Mouse (Mus musculus) kidney, adult 9 months (tissue): Measurements from ENCODE around the gene Galp.
"Not testable (repeated sequence)": the region's sequence is repeated elsewhere in the genome, so short reads cannot be mapped to it uniquely, and the experiment has no call there.

ENCODE experiments used
- DNase-seq: peaks from one replicate; pipeline ENCODE4 v3.0.0; 2022

The Galp gene

DNA sequence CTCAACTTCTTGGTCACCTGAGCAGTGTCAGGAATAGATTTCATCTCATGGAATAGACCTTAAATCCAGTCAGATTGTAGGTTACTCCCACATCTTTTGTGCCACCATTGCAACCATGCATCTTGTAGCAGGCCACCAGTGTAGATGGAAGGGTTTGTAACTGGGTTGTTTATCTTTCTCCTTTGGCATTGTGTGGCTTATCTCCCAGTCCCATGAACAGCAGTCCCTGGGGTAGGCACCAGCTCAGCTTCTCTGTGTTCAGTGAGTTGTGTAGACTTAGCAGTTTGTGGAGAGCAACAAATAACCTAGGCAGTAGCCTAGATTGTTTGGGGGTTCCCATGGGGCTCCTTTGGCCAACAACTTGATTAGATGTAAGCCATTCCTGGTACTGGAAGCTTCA, 14.0 kb upstream of the Galp start:
- DNase-seq, result no peak

DNA sequence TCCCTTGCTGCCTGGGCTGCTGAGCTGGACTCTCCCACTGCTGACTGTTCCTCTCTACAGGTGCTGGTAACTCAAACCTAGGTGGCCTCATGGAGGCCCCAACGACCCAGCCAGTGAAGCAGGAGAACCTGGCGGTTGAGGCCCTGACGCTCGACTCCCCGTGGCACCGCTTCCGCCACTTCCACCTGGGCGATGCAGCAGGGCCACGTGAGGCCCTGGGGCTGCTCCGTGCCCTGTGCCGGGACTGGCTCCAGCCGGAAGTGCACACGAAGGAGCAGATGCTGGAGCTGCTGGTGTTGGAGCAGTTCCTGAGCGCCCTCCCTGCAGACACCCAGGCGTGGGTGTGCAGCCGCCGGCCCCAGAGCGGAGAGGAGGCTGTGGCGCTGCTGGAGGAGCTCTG, 13.1 kb upstream of the Galp start:
- peak; percentile 80 for DNase-seq

DNA sequence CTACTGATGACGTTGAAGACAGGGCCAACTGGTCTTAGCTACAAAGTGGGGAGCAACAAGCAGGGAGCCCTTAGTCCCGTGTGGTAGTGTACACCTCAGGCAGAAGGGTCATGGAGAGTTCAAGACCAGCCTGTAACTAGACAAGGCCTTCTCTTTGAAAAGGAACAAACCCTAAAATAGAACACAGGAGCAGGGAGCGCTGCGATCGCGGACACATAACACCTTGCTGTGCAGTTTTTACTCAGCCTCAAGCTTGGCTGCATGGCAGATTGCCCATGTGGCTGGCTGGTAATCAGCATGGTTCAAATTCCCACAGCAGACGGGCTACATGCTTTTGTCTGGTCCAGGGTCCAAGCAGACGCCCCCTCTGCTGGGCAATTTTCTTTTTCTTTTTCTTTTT, 12.4 kb upstream of the Galp start:
- peak; percentile 86 for DNase-seq

DNA sequence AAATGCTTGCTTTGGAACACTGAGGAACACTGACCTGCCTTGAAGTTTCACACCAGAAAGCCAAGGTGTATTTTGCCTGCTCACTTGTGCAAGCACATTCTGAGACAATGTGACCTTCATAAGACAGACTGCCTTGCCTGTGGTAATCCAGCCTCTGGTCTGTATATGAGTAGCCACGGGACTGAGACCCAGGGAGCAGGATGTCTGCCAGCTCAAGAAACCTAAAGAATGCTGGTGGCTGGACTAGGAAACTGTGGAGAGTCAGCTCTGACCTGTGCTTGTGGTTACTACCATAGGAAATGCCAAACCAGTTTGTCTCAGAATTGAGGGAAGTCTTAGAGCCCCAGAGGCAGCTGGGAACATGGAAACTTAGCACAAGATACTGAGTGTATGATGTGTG, 11.5 kb upstream of the Galp start:
- DNase-seq, result no peak

DNA sequence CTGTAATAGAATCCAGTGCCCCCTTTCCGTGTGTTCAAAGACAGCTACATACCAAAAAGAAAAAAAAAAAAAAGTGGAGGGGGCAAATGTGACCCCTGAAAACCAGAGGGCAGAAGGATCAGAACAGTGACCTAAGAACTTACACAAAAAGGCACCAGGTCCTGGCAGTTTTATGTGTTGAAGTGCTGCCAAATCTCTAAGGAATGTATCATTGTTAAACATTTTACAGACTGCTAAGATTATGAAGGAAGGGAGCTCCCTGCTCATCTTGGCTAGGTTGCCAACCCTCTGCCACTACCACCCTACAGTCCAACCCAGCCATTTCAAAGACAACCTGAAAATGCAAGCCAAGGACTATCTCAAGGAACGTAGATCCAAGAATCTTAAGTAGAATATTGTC, 10.7 kb upstream of the Galp start:
- peak; percentile 77 for DNase-seq

DNA sequence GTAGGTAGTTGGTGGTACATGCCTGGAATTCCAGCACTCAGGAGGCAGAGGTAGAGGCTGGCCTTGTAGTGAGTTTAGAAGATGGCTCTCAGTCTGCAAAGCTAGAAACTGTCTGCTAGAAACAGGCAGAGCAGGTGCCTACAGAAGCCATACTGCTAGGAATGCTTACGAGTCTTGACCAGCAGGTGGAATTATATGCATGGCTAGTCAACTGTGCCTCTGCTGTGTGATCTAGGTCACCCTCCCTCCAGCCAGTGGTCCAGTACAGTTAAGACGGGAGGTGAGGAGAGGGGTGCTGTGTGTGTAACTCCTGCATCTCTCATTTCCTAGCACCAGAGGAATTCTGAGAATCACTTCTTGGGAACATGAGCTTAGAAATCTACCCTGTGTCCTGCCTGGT, 10.1 kb upstream of the Galp start:
- peak; percentile 55 for DNase-seq

DNA sequence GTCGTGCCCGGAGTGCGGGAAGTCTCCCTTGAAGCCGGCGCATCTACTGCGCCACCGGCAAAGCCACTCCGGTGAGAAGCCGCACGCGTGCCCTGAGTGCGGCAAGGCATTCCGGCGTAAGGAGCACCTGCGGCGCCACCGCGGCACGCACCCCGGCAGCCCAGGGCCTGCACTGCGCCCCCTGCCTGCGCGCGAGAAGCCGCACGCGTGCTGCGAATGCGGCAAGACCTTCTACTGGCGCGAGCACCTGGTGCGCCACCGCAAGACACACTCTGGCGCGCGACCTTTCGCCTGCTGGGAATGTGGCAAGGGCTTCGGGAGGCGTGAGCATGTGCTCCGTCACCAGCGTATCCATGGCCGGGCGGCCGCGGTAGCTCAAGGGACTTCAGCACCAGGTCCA, 7.3 kb upstream of the Galp start:
- DNase-seq, result peak; percentile 62

DNA sequence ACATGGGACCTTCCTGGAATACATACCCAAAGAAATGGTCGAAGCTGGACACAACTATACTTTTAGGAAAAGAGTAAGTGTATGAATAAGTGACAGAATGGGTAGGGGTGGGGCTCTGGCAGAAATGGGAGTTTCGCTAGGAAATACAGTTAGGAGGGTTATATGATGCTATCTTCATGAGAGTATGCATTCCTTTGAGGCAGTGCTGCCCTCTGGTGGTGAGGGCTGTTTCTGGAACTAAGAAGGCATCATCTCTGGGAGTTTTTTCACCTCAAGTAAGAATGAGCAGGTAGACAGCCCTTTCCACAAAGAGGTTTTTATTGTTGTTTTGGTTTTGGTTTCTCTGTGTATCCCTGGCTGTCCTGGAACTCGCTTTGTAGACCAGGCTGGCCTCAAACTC, 5.5 kb upstream of the Galp start:
- DNase-seq, result peak; percentile 88

DNA sequence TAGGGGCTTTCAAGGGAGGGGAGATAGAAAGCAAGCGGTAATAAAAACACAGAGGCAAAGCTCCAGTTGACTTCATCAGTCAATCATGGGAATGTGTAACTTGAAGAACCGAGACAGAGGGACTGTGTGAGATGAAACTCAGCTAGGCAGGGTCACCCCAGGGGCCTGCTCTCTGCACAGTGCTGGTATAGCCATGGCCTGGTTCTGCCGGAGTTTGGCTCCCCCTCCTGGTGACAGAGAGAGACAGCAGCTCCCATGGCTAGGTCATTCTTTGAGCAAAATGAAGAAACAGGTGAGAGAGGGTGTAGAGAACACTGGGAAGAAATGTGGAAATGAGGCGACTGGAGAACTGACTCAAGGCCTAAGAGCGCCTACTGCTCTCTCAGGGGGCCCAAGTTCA, 2.8 kb upstream of the Galp start:
- DNase-seq, result peak; percentile 67

DNA sequence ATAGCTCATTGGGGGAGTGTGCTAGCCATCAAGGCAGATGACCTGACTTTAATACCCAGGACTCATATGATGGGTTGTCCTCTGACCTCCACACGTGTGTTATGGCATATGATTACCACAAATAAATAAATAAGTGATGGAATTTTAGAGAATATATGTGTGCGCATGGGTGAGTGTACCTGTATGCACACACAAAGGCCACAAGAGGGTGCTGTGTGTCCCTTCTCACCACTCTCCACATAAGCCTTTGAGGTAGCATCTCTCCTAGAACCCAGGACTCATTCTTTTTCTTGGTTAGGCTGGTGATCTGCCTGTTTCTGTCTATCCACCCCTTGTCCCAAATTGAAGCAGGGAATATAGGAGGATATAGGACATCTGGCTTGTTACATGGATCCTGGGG, 1.1 kb upstream of the Galp start:
- no peak for DNase-seq

DNA sequence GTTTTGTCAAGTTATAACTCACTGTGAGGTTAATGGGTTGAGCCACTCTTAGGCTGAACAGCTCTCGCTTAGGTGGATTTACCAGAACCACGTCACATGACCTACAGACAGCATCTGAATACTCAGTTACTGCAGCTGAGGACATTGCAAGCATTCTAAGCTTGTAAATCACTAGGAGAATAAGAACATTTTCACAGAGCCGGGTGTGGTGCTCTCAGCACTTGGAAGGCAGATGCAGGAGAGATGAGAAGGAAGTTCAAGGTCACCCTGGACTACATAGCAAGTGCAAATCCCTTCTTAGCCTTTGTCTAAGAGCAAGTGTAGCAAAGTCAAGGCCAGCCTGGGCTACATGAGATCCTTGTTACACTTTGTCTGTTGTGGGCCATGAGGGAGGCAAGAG, 7.3 kb downstream of the Galp start:
- no peak for DNase-seq

DNA sequence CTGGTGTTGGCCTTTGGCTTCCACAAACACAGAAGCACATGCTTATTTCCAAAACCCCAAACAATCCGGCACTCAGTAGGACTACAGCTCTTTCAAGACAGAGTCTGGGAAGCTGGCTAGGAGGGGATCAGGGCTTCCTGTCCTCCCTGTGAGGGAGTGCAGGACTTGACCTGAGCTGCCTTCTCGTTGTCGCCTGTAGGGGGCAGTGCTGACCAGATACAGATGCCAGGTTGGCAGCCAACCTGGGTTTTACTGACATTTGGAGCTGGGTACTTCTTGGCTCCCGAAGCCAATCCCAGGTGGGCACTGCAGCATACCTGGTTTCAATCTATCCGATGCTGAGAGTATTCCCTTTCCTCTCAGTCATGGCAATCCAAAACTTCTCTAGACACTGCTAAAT, 16.3 kb downstream of the Galp start:
- peak; percentile 59 for DNase-seq

DNA sequence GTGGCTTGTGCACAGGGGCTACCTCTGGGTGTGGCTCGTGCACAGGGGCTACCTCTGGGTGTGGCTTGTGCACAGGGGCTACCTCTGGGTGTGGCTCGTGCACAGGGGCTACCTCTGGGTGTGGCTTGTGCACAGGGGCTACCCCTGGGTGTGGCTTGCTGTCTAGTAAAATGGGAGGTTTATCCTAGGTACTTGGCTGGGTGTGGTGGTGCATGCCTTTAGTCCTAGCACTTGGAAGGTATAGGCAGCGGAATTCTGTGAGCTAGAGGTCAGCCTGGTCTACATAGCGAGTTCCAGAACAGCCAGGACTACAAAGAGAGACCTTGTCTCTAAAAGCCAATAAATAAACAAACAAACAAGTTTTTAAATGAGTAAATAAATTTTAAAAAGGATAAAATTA, 17.8 kb downstream of the Galp start:
- not testable (repeated sequence) for DNase-seq

DNA sequence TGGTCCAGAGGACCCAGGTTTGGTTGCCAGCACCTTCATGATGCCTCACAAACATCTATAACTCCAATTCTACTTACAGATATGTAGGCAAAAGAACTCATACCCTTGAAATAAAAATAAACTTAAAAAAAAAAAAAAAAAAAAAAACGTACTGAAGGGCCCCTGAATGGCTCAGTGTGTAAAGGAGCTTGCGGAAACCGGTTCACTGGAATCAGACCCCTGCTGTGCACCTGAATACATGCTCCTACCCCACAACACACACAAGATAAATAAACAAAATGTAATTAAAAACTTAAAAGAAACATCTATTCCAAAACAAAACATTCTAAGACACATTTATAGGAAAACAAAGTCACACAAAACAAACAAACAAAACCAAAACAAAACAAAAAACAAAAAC, 23.3 kb downstream of the Galp start:
- no peak for DNase-seq

DNA sequence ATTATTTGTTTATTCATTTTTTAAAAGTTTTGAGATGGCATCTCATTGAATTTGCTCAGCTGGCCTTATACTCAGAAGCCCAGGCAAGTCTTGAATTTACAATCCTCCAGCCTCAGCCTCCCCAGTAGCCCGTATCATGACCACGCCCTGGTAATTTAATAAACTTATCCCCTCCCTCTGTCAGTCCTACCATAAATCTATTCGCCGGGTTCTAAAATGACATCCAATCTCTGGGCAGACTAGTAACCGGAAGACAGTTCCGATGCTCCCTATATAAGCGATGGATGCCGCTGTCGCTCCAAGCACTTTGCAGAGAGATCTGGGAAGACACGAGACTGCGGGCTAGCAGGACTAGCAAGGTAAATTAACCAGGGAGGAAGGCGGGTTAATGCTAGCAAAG, 25.1 kb downstream of the Galp start, which contains the start of gene Zscan5b:
Zscan5b (plus strand) TSS at position 301 of the 400 bp plus-strand sequence.
- DNase-seq, result no peak

DNA sequence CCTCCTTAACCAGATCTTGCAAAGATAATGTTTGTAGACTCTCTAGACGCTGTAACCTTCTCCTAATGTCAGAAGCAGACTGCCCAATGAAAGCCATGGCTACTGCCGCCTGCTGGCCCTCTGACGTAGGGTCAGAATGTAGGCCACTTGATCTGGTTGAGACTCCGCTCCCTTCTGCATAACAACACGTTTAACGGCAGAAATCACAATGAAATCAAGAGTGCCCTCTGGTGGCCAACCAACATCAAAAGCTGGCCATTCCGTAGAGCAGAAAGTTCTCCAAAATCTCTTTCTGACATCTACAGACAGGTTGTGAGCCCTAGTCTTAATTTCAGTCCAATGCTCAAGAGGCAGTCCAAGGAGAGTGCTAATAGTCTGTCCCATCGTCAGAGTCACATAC, 31.6 kb downstream of the Galp start:
- DNase-seq, result peak; percentile 63

DNA sequence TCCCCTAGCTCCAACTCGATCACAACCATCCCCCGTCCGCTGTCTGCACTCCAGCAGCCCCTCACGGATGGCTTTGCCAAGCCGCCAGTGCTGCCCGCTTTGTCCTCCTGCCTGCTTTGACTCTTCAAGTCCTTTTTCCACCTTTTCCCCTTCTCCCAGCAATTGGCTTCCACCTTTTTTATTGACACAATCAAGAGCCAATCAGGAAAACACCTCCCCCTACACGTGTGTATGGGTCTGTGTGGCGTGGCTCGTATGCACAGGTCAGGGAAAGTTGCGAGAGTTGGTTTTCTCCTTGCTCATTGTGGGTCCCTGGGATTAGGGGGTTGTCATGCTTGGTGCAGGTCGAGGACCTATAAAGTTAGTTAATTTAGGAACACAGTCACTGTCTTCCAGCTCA, 42.9 kb downstream of the Galp start:
- DNase-seq, result peak; percentile 35

DNA sequence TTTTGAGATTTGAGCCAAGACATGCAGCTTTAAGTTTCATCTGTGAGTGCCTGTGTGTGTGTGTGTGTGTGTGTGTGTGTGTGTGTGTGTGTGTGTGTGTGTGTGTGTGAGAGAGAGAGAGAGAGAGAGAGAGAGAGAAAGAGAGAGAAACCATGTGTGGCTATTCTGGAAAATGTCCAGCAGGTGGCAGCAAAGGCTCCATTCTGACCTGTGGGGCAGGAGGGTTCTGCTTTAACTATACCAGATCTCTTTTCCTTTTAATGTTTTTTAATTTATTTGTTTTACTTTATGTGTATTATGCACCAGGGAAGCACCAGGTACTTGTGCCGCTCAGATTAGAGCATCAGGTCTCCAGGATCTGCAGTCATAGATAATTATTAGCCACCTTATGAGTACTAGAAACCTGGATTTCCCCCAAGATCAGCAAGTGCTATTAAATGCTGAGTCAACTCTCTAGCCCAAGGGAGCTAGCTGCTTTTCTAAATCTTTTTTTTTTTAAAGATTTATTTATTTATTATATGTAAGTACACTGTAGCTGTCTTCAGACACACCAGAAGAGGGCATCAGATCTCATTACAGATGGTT, 44.0 kb downstream of the Galp start:
- DNase-seq, result peak; percentile 74

DNA sequence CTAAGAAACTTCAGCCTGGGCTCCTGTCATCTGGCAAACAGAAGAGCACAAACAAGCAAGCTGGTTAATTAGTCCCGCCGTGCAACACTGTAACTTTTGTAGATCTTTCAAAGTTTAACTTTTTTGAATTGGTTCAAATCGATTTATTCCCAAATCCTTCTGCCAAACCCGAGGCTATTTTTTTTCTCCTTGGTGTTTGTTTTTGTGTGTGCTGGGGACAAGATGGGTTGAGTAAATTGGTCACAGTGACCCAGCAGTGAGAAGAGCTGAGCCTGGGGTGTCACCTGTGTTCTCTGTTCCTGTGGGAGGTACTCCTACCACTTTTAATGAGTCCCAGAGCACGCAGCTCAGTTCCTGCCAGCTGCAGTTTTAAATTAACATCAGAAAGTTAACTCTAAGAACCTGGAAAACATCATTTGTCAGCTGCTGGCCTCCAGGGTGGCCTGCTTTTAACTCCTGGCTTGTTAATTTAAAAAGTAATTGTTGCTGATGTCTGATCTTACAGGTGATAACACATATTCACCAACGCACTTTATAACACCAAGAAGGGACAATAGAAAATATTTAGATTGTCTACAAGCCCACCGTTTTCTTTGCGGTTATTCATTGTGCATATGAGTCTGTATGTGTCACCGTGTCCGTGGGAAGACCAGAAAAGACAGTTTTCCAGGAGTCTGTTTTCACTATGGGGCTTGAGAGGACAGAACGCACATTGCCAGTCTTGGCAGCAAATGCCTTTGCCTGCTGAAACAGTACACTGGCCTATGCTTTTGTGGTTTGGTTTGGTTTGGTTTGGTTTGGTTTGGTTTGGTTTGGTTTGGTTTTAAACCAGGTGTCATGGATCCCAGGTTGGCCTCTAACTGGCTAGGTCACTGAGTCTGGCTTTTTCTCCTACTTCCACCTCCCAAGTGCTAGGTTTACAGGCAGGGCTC, 47.7 kb downstream of the Galp start:
- peak; percentile 84 for DNase-seq

DNA sequence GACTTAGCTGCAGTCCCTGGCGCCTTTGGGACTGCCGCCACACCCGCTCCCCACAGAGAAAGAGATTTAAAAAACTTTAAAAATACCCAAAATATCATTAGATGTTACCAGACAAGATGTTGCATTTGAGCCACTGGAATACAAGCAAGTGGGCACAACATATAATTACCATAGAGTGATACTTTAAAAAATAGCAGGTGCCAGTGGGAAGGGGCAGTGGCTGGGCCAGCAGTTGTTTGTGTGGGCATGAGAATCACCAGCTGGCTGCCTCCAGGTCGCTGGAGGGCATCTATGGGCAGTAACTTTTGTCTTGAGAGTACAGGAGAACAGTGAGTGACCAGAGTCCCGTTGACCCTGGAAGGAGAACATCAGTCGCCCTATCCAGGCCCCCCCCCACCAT, 55.5 kb downstream of the Galp start, which contains the start of gene Epp13:
Epp13 (plus strand) TSS at position 301 of the 400 bp plus-strand sequence.
- no peak for DNase-seq

DNA sequence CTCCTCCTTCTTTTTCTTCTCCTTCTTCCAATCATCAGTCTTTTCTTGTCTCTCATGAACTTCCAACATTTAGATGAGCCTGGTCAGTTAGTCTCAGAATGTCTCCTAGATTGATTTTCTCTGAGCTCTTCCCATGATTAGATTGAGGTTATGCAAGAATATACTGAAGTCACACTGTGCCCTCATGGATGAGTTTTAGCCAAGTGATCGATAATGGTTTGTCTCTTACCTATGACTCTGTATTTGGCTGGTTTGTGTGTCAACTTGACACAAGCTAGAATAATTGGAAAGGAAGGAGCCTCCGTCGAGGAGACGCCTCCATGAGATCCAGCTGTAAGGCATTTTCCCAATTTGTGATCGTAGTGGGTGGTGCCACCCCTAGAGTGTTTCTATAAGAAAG, 57.6 kb downstream of the Galp start:
- DNase-seq, result no peak

DNA sequence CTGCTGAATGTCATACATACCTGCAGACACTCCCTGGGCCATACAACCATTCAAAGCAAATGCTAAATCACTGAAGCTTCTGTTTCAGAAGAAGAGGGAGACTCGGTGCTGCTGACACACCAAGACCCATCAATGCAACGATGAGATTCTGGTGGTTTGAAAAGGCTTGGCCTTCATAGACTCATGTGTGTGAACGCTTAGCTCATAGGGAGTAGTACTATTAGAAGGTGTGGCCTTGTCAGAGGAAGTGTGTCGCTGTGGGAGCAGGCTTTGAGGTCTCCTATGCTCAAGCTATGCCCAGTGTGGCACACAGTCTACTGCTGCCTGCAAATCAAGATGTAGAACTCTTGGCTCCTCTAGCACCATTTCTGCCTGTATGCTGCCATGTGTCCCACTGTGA, 60.5 kb downstream of the Galp start:
- no peak for DNase-seq

DNA sequence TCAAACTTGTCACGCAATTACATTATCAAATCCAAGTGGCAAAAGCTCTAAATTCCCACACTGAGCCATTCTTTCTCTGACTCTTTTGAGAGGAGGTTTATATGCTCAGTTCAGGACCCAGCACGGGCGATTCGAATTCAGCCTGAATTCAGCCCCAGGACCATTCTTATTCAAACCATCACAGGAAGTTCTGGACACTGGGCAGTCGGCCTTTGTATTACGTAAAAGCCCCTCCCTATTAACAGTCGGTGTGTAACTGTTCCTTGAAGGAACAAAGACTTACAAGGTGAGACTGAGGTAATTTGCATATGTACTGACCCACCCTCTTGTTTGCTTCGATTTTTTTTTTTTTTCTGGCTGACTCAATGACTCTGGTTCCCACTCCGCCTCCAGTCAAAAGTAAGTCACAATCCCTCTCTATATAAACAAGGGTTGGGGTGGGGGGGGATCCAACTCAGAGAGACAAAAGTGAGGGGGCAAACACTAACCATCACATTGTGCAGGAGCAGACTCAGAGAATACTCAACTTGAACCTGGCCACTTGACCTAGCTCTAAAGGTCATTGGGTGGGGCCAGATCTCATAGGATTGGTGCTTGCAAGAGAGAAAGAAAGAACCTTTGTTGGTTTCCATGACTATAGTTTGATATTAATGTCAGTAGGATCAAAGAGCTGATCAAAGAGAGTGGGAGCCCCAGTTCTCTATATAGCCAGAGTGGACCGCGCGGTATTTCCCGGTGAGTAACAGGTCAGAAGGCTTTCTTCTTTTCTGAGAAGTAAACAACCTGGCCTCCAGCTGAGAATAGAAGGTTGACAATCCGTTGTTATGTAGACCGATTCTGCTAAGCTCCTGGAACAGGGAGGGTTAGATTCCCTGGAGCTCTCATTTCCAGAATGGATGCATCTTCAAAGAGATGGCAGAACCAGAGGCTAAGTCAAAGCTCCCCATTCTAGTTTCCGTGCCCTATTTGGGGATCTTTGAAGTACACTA, 61.6 kb downstream of the Galp start:
- no peak for DNase-seq
